Mouse (Mus musculus) embryonic facial prominence, embryonic 10.5 days (tissue): Measurements from ENCODE around the gene Mfsd10. TPM values are rescaled to one million over a fixed set of nuclear protein-coding genes. Genes with fewer than 3 reads are reported as not detected.

Experiments used
- DNase-seq: peaks from one replicate; pipeline ENCODE4 v3.0.0-alpha.2; 2017; ENCODE audit warnings: low spot score
- H3K27ac ChIP-seq: fragments of 300-500 bp; sonication (generic); replicated peaks from 2 replicates; pipeline ENCODE4 v1.5.1; 2016; ENCODE audit warnings: mild to moderate bottlenecking
- H3K27me3 ChIP-seq: fragments of 300-500 bp; sonication (generic); replicated peaks from 2 replicates; pipeline ENCODE4 v1.6.1; 2016; ENCODE audit warnings: low read depth, mild to moderate bottlenecking; ENCODE audit not compliant: poor library complexity, severe bottlenecking
- H3K36me3 ChIP-seq: fragments of 300-500 bp; sonication (generic); replicated peaks from 2 replicates; pipeline ENCODE4 v1.6.1; 2016; ENCODE audit warnings: mild to moderate bottlenecking, moderate library complexity
- H3K4me1 ChIP-seq: fragments of 300-500 bp; sonication (generic); 2 replicates; pipeline ENCODE4 v1.6.1; 2016
- H3K4me3 ChIP-seq: fragments of 300-500 bp; sonication (generic); 2 replicates; pipeline ENCODE4 v1.5.1; 2016; ENCODE audit warnings: mild to moderate bottlenecking, moderate library complexity
- H3K9me3 ChIP-seq: fragments of 300-500 bp; sonication (generic); 2 replicates; pipeline ENCODE4 v1.6.1; 2016; ENCODE audit warnings: mild to moderate bottlenecking
- WGBS: fragments of 180-500 bp; shearing (Covaris S2); methylation state at CpG from one replicate; pipeline ENCODE4 v1.1.7; 2016; 5-methylcytosine and 5-hydroxymethylcytosine counted together
- polyA plus RNA-seq: library from polyadenylated mRNA; unstranded; fragments of >200 nt; fragmentation: Nextera tagmentation; extraction: Ambion mirVana; gene quantifications from 2 replicates; pipeline ENCODE4 v1.2.1, GENCODE M21; 2016

Gene Mfsd10
- polyA plus RNA-seq, 1 experiment from 2014 or later = 97.6 TPM

DNA sequence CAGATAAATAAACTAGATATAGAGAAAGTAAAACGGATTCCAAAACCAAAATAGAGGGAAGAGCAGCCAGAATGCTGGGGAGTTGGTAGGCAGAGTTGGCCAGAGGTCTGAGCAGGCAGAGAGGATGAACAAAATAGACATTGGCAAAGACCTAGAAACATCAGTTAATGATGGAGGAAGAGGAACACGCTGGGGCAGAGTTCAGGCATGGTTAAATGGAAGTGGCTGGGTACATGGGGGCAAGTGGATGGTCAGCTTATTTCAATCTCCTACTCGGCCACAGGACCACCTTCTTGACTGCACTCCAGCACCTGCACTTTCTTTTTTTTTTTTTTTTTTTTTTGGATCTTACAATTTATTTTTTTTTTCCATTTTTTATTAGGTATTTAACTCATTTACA, 5.0 kb upstream of the Mfsd10 start:
- H3K27ac ChIP-seq = no peak overlapping the region
- no peaks in the 10 kb centered on the region for H3K27me3 ChIP-seq
- H3K36me3 ChIP-seq = peaks cover 92% of the 10 kb centered on the region
- no peak for DNase-seq
- H3K4me1 ChIP-seq = peaks cover 16% of the 10 kb centered on the region
- no peaks in the 10 kb centered on the region for H3K9me3 ChIP-seq
- 77% methylated on average over 3 of the region's 3 CpGs for WGBS
- no peak overlapping the region for H3K4me3 ChIP-seq

- no peak for DNase-seq
- WGBS = 83% methylated on average over 7 of the region's 7 CpGs
- Histone ChIP-seq H3K27ac (peak overlapping the region; percentile 90), H3K36me3 (peaks cover 81% of the 10 kb centered on the region), H3K27me3 (no peaks in the 10 kb centered on the region), H3K4me3 (peak overlapping the region; percentile 70), H3K4me1 (peaks cover 40% of the 10 kb centered on the region), H3K9me3 (no peaks in the 10 kb centered on the region)
These were observed 662 bp upstream of the Mfsd10 start for GRCm38 (mm10) chr5:34637591-34638156.

DNA sequence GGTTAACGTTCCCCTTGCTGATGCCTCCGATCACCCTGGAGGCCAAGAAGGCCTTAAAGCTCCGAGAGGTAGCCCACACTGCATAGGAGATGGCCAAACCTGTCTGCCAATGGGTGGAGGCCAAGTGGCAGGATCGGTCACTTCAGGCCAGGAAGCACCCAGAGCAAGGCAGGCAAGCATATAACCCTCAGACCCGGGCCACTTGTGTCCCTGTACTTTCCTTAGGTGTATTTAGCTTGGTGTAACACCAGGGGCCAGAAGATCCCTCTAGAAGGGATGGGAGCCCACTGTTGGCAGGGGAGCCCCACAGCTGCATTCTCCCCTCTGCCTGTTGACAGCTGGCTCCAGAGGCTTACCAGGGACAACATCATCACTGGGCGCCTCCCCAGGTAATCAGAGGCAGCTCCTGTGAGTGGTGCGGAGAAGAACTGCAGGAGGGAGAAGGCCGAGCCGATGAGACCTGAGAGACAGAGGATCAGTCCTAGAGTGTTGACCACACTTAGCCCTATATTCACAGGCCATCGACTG, 1.3 kb downstream of the Mfsd10 start:
- Histone ChIP-seq H3K27me3 (no peaks in the 10 kb centered on the region), H3K27ac (peak overlapping the region; percentile 90; the same call in 1 of the 2 replicates), H3K4me3 (peak overlapping the region; percentile 70), H3K9me3 (no peaks in the 10 kb centered on the region), H3K4me1 (peaks cover 40% of the 10 kb centered on the region), H3K36me3 (peaks cover 87% of the 10 kb centered on the region)
- 64% methylated on average over 10 of the region's 10 CpGs for WGBS
- DNase-seq = no peak

GRCm38 (mm10) chr5:34634746-34635400, 2.1 kb downstream of the Mfsd10 start:
- Histone ChIP-seq H3K4me1 (peaks cover 36% of the 10 kb centered on the region), H3K9me3 (no peaks in the 10 kb centered on the region), H3K4me3 (peak overlapping the region; percentile 70; the same call in 1 of the 2 replicates), H3K27me3 (no peaks in the 10 kb centered on the region), H3K27ac (no peak overlapping the region), H3K36me3 (peaks cover 87% of the 10 kb centered on the region)
- WGBS = 92% methylated on average over 13 of the region's 13 CpGs
- no peak for DNase-seq

DNA sequence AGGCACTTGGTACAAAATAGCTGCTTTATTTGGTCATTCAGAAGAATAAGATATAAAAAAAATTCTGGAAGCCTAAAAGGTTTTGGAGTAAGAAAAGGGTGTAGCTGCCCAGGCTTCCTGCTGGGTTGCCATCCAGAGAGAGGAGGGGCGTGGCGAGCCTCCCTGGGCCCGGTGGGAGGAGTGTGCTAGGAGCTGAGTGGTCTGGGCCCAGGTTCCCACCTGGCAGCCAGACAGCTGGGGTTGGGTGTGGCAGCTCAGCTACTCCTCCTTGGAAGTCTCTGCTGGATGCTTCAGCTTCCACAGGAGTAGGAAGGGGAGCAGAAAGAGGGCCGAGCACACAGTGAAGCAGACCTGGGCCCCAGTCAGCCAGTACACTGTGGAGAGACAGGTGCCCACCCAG, 3.4 kb downstream of the Mfsd10 start:
- H3K27ac ChIP-seq = no peak overlapping the region
- no peak for DNase-seq
- H3K36me3 ChIP-seq = peaks cover 87% of the 10 kb centered on the region
- WGBS = 82% methylated on average over 4 of the region's 4 CpGs
- H3K4me1 ChIP-seq = peaks cover 36% of the 10 kb centered on the region
- no peaks in the 10 kb centered on the region for H3K27me3 ChIP-seq
- no peak overlapping the region for H3K4me3 ChIP-seq
- H3K9me3 ChIP-seq = no peaks in the 10 kb centered on the region

GRCm38 (mm10) chr5:34632996-34633395, 4.0 kb downstream of the Mfsd10 start:
- H3K4me1 ChIP-seq = peaks cover 36% of the 10 kb centered on the region
- no peak overlapping the region for H3K4me3 ChIP-seq
- H3K27me3 ChIP-seq = no peaks in the 10 kb centered on the region
- H3K27ac ChIP-seq = no peak overlapping the region
- H3K9me3 ChIP-seq = no peaks in the 10 kb centered on the region
- peaks cover 87% of the 10 kb centered on the region for H3K36me3 ChIP-seq
- DNase-seq = no peak
- WGBS = 90% methylated on average over 2 of the region's 2 CpGs

- WGBS = 88% methylated on average over 4 of the region's 4 CpGs
These were observed 27.0 kb downstream of the Mfsd10 start for GRCm38 (mm10) chr5:34609966-34610365.

DNA sequence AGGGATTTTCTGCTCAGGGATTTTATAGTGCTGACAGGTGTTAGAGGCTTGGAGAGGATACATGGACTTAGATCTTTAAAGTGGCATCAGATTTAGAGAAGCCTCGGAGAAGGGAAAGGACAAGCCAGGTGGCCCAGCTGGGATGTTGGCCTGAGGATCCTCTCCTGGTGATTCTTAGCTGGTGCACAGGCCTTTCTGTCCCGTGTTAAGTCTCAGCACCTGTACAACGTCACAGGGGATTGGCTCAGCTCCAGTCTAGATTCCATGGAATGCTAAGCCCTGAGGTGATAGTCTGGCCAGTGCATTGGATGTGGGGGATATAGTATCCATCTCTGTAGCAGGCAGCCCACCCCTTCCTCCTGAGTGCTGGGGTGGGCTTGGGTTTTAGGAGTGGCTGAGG, 28.8 kb downstream of the Mfsd10 start:
- Histone ChIP-seq H3K27ac (no peak overlapping the region), H3K4me3 (no peak overlapping the region), H3K4me1 (no peaks in the 10 kb centered on the region), H3K27me3 (no peaks in the 10 kb centered on the region), H3K36me3 (peaks cover 84% of the 10 kb centered on the region), H3K9me3 (no peaks in the 10 kb centered on the region)
- DNase-seq = no peak
- 82% methylated on average over 3 of the region's 3 CpGs for whole genome bisulfite sequencing

More at GRCm38 (mm10) chr5:34609966-34610365, 27.0 kb downstream of the Mfsd10 start:
- H3K27me3 ChIP-seq = no peaks in the 10 kb centered on the region
- no peak overlapping the region for H3K27ac ChIP-seq
- no peaks in the 10 kb centered on the region for H3K4me1 ChIP-seq
- no peaks in the 10 kb centered on the region for H3K9me3 ChIP-seq
- no peak overlapping the region for H3K4me3 ChIP-seq
- no peak for DNase-seq
- H3K36me3 ChIP-seq = peaks cover 92% of the 10 kb centered on the region

GRCm38 (mm10) chr5:34607100-34607880, 29.7 kb downstream of the Mfsd10 start:
- no peaks in the 10 kb centered on the region for H3K9me3 ChIP-seq
- WGBS = 86% methylated on average over 8 of the region's 8 CpGs
- H3K27ac ChIP-seq = no peak overlapping the region
- no peak overlapping the region for H3K4me3 ChIP-seq
- H3K27me3 ChIP-seq = no peaks in the 10 kb centered on the region
- no peaks in the 10 kb centered on the region for H3K4me1 ChIP-seq
- no peak for DNase-seq
- peaks cover 86% of the 10 kb centered on the region for H3K36me3 ChIP-seq

- Histone ChIP-seq H3K36me3 (peaks cover 82% of the 10 kb centered on the region), H3K27me3 (no peaks in the 10 kb centered on the region), H3K4me1 (no peaks in the 10 kb centered on the region), H3K27ac (no peak overlapping the region), H3K9me3 (no peaks in the 10 kb centered on the region), H3K4me3 (no peak overlapping the region)
- DNase-seq = no peak
- 92% methylated on average over 5 of the region's 5 CpGs for WGBS
These were observed 32.4 kb downstream of the Mfsd10 start for GRCm38 (mm10) chr5:34604576-34604975.

DNA sequence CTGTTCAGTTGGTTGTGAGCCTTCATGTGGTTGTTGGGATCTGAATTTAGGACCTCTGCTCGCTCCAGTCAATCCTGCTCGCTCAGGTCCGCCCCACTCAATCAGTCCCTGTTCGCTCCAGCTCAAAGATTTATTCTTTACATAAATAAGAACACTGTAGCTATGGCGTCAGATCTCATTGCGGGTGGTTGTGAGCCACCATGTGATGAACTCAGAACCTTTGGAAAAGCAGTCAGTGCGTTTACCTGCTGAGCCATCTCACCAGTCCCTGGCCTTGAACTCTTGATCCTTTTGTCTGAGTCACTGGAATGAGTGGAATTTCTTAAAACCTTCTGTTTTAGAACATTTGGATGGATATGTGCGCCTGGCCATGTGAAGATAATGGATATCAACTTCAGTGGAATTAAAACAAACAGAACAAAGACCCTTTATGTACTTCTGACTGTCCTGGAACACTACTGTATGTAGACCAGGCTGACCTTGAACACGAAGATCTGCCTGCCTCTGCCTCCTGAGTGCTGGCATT, 43.7 kb downstream of the Mfsd10 start:
- peaks cover 23% of the 10 kb centered on the region for H3K36me3 ChIP-seq
- no peak overlapping the region for H3K4me3 ChIP-seq
- no peaks in the 10 kb centered on the region for H3K27me3 ChIP-seq
- no peak for DNase-seq
- peaks cover 21% of the 10 kb centered on the region for H3K4me1 ChIP-seq
- 95% methylated on average over 9 of the region's 9 CpGs for WGBS
- H3K27ac ChIP-seq = no peak overlapping the region
- no peaks in the 10 kb centered on the region for H3K9me3 ChIP-seq

DNA sequence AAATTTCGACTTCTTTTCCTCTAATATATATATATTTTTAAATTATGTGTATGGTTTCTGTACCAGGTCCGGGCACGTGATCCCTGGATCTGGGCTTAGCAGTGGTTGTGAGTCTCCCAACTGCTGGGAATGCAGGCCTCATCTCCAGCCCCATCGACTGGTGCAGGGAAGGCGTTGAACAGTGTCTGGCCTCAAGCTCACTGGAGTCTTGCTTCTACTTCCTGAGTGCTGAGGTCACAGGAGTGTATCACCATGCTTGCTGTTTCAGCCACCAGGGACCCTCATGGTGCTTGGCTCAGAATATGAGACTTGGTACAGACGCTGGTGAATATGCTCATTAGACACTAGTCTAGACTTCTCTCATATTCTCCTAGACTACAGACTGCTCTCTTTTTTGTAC, 44.3 kb downstream of the Mfsd10 start:
- H3K4me3 ChIP-seq = no peak overlapping the region
- no peak for DNase-seq
- H3K27me3 ChIP-seq = no peaks in the 10 kb centered on the region
- H3K36me3 ChIP-seq = peaks cover 17% of the 10 kb centered on the region
- H3K4me1 ChIP-seq = peaks cover 21% of the 10 kb centered on the region
- H3K9me3 ChIP-seq = no peaks in the 10 kb centered on the region
- WGBS = 92% methylated on average over 6 of the region's 6 CpGs
- H3K27ac ChIP-seq = no peak overlapping the region
